Mouse (Mus musculus): ENCODE data around the gene Tex48. TPM values are rescaled to one million over a fixed set of nuclear protein-coding genes. Genes with fewer than 3 reads are reported as not detected.

The Tex48 gene
- polyA plus RNA-seq, 1 experiment: not detected

DNA sequence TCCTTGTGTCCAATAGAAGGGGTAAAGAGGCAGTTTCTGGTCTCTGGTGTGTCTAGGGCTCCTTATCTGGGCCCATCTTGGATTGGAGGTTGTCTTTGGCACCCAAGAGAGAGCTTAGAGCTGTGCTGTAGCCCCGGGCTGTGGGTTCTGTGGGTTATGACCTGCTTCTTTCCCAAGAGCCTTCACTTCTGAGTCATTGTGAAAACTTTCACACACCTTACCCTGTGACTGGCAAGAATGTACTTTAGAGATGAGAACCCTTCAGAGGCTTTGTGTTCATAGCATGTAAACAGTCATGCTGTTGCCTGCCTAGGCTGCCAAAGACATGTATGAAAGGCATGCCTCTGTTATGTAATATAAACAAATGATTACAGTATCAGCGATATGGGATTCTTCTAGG is 17.6 kb upstream of the Tex48 start:
- no peak overlapping the region for H3K4me3 ChIP-seq (replicated peaks)
- H3K9me3 ChIP-seq: no peaks in the 10 kb centered on the region
- TF ChIP-seq GATA1 (IDR thresholded peaks at IDR 0.05; ENCODE audit: borderline replicate concordance, low read length) (no peak), FLI1 (IDR thresholded peaks at IDR 0.05; ENCODE audit: low read length) (no peak)
- no peaks in the 10 kb centered on the region for H3K36me3 ChIP-seq (replicated peaks; ENCODE audit: low read length)
- H3K4me1 ChIP-seq: no peaks in the 10 kb centered on the region
- H3K27me3 ChIP-seq (replicated peaks): peaks cover 18% of the 10 kb centered on the region

GRCm38 (mm10) chr4:63638603-63639002 is 16.4 kb upstream of the Tex48 start:
- TF ChIP-seq FLI1 (IDR thresholded peaks at IDR 0.05; ENCODE audit: low read length) (no peak), GATA1 (IDR thresholded peaks at IDR 0.05; ENCODE audit: borderline replicate concordance, low read length) (no peak)
- Histone ChIP-seq H3K27me3 (replicated peaks) (peaks cover 18% of the 10 kb centered on the region), H3K9me3 (no peaks in the 10 kb centered on the region), H3K4me1 (no peaks in the 10 kb centered on the region), H3K36me3 (replicated peaks; ENCODE audit: low read length) (no peaks in the 10 kb centered on the region), H3K4me3 (replicated peaks) (no peak overlapping the region)

DNA sequence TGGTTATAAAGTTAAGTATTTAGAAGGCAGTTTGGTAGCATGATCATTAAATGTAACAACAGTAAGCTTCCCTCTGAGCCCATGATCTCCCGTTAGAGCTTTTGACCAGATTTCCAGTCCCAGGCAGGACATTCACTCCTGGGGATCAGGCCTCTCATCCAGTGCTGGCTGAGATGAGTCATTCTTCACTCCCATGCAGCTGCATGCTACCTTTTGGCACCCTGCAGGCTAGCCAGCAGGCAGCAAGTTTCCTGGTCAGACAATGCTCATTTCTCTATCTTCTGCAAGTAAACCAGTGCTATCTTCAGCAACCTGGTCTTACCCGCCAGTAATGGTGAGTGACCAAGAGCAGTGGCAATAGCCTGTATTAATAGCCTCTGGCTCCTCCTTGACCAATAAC is 11.0 kb upstream of the Tex48 start:
- no peak for TF ChIP-seq FLI1 (IDR thresholded peaks at IDR 0.05; ENCODE audit: low read length)
- Histone ChIP-seq H3K27me3 (replicated peaks) (peaks cover 22% of the 10 kb centered on the region), H3K36me3 (replicated peaks; ENCODE audit: low read length) (no peaks in the 10 kb centered on the region), H3K4me1 (peaks cover 12% of the 10 kb centered on the region), H3K4me3 (replicated peaks) (no peak overlapping the region), H3K9me3 (no peaks in the 10 kb centered on the region)

DNA sequence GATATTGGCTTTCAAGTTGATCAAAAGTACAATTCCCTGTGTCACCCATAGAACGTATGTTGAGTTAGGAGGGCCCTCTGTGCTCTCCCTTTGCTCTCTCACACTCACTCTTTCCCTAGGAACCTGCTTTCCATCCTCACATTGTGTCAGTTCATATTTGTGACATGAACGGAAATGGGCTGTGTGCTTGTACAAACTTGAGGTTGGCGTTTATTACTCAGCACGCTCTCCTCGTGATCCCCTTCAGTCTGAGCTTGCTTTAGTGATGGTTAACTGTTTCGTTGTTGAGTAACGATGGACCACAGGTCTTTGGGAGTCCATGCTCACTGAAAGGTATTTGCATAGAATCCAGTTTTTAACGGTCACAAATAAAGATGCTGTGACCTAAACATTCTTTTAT is 4.9 kb upstream of the Tex48 start:
- H3K4me1 ChIP-seq: peaks cover 38% of the 10 kb centered on the region
- peaks cover 30% of the 10 kb centered on the region for H3K27me3 ChIP-seq (replicated peaks)
- H3K36me3 ChIP-seq (replicated peaks; ENCODE audit: low read length): no peaks in the 10 kb centered on the region
- H3K4me3 ChIP-seq (replicated peaks): no peak overlapping the region
- TF ChIP-seq FLI1 (IDR thresholded peaks at IDR 0.05; ENCODE audit: low read length): no peak
- TF ChIP-seq GATA1 (IDR thresholded peaks at IDR 0.05; ENCODE audit: borderline replicate concordance, low read length): no peak
- no peaks in the 10 kb centered on the region for H3K9me3 ChIP-seq

DNA sequence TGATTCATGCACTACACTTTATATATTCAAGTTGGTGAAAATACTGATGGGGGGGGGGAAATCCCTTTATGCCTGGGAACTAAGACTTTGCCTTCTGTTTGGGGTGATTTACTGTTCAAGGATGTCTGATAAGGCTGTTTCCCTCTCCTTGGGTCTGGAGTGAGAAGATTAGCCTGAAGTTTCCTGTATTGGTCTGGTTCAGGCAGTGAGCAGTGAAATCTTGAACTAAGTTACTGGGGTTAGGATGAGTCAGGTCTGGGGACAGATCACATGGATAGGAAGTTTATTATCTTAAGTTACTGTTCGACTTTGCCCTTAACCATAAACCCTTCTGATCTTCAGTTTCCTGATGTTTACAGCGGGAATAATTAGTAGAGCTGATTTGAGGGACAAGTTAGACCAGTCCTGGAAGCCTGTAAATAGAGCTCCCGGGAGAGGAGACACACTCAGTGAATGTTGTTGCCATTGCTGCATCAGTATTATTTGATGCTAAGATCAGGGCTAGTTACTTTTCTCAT is 3.4 kb upstream of the Tex48 start:
- no peaks in the 10 kb centered on the region for H3K36me3 ChIP-seq (replicated peaks; ENCODE audit: low read length)
- H3K4me1 ChIP-seq: peaks cover 31% of the 10 kb centered on the region
- H3K9me3 ChIP-seq: no peaks in the 10 kb centered on the region
- TF ChIP-seq FLI1 (IDR thresholded peaks at IDR 0.05; ENCODE audit: low read length) (no peak), GATA1 (IDR thresholded peaks at IDR 0.05; ENCODE audit: borderline replicate concordance, low read length) (no peak)
- peaks cover 34% of the 10 kb centered on the region for H3K27me3 ChIP-seq (replicated peaks)
- no peak overlapping the region for H3K4me3 ChIP-seq (replicated peaks)

DNA sequence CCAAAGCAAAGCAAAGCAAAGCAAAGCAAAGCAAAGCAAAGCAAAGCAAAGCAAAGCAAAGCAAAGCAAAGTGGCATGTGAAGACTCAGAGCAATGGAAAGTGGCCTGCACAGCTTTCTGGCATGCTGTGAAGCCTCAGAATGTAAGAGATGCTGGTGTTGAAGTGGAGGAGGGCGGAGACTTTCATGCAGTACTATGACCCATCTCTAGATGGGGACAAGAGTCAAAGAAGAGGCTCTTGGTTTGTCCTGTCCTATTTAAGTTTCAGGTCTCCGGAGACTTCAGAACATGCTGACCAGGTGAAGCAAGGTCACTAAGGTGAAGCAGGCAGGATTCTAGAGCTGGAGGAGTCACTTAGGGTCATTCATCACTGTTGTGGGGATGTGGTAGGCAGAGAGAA is 367 bp downstream of the Tex48 start:
- Histone ChIP-seq H3K36me3 (replicated peaks; ENCODE audit: low read length) (no peaks in the 10 kb centered on the region), H3K4me1 (peaks cover 25% of the 10 kb centered on the region), H3K27me3 (replicated peaks) (peaks cover 34% of the 10 kb centered on the region), H3K9me3 (peaks cover 10% of the 10 kb centered on the region; the same call in 1 of the 2 replicates), H3K4me3 (replicated peaks) (no peak overlapping the region)
- TF ChIP-seq FLI1 (IDR thresholded peaks at IDR 0.05; ENCODE audit: low read length) (no peak), GATA1 (IDR thresholded peaks at IDR 0.05; ENCODE audit: borderline replicate concordance, low read length) (no peak)

GRCm38 (mm10) chr4:63608391-63608790 is 13.8 kb downstream of the Tex48 start:
- 0 out of 2 replicates have a peak, but pooled peaks cover 4% of the 10 kb centered on the region for H3K9me3 ChIP-seq
- no peak overlapping the region for H3K4me3 ChIP-seq (replicated peaks)
- peaks cover 30% of the 10 kb centered on the region for H3K27me3 ChIP-seq (replicated peaks)
- TF ChIP-seq FLI1 (IDR thresholded peaks at IDR 0.05; ENCODE audit: low read length): no peak
- no peak for TF ChIP-seq GATA1 (IDR thresholded peaks at IDR 0.05; ENCODE audit: borderline replicate concordance, low read length)
- H3K4me1 ChIP-seq: no peaks in the 10 kb centered on the region
- no peaks in the 10 kb centered on the region for H3K36me3 ChIP-seq (replicated peaks; ENCODE audit: low read length)

GRCm38 (mm10) chr4:63605968-63606367 is 16.3 kb downstream of the Tex48 start:
- Histone ChIP-seq H3K27me3 (replicated peaks) (peaks cover 21% of the 10 kb centered on the region), H3K4me1 (no peaks in the 10 kb centered on the region), H3K36me3 (replicated peaks; ENCODE audit: low read length) (no peaks in the 10 kb centered on the region), H3K4me3 (replicated peaks) (no peak overlapping the region), H3K9me3 (peaks cover 4% of the 10 kb centered on the region; the same call in 1 of the 2 replicates)
- no peak for TF ChIP-seq GATA1 (IDR thresholded peaks at IDR 0.05; ENCODE audit: borderline replicate concordance, low read length)
- no peak for TF ChIP-seq FLI1 (IDR thresholded peaks at IDR 0.05; ENCODE audit: low read length)

- TF ChIP-seq GATA1 (IDR thresholded peaks at IDR 0.05; ENCODE audit: borderline replicate concordance, low read length): no peak
- TF ChIP-seq FLI1 (IDR thresholded peaks at IDR 0.05; ENCODE audit: low read length): no peak
Observed at GRCm38 (mm10) chr4:63605545-63605944, 16.7 kb downstream of the Tex48 start.

DNA sequence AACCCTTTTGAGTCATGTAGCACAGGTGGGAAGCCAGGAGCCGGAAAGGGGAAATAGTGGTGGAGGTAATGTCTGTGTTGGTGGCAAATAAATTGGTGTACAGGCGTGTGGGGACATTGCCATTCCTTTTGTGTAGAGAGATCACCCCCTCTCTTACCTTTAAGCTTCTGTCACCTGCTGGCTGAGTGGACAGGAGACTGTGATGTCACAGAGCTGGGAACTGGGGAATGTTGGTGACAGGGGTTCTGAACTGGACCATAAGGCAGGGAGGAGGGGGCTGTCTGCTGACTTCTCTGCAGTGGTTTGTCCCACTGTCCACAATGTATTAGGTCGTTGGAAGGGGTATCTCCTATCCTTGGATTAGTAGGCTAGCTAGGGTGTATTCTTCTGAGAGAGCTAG is 17.3 kb downstream of the Tex48 start, which contains the start of gene Gm11213:
Gene Gm11213, minus strand, starts transcription at position 317 of the 400 bp plus-strand sequence.
- H3K4me3 ChIP-seq (replicated peaks): no peak within 1 kb of the TSS
- TF ChIP-seq GATA1 (IDR thresholded peaks at IDR 0.05; ENCODE audit: borderline replicate concordance, low read length) (no peak), FLI1 (IDR thresholded peaks at IDR 0.05; ENCODE audit: low read length) (no peak)

More at GRCm38 (mm10) chr4:63605545-63605944, 16.7 kb downstream of the Tex48 start:
- no peaks in the 10 kb centered on the region for H3K4me1 ChIP-seq
- H3K36me3 ChIP-seq (replicated peaks; ENCODE audit: low read length): no peaks in the 10 kb centered on the region
- H3K9me3 ChIP-seq: peaks cover 4% of the 10 kb centered on the region; the same call in 1 of the 2 replicates
- no peak overlapping the region for H3K4me3 ChIP-seq (replicated peaks)
- peaks cover 20% of the 10 kb centered on the region for H3K27me3 ChIP-seq (replicated peaks)

More for the DNA sequence above, 17.3 kb downstream of the Tex48 start, which contains the start of gene Gm11213:
- Histone ChIP-seq H3K9me3 (peaks cover 6% of the 10 kb centered on the region; the same call in 1 of the 2 replicates), H3K36me3 (replicated peaks; ENCODE audit: low read length) (no peaks in the 10 kb centered on the region), H3K27me3 (replicated peaks) (peaks cover 21% of the 10 kb centered on the region), H3K4me1 (no peaks in the 10 kb centered on the region)
